Mouse (Mus musculus): ENCODE results near the gene Gm21970.

The Gm21970 gene

GRCm38 (mm10) chr16:91463400-91463799, 71.9 kb downstream of the Gm21970 start:
- ATAC-seq (ENCODE audit: low TSS enrichment) = no peak

- ATAC-seq (ENCODE audit: low TSS enrichment) = no peak
These were observed 72.4 kb downstream of the Gm21970 start for GRCm38 (mm10) chr16:91463836-91464400.

- peak; percentile 94 for ATAC-seq (ENCODE audit: low TSS enrichment)
These were observed 73.3 kb downstream of the Gm21970 start for GRCm38 (mm10) chr16:91464594-91465504.

GRCm38 (mm10) chr16:91465505-91466240, 74.2 kb downstream of the Gm21970 start:
- ATAC-seq (ENCODE audit: low TSS enrichment) = no peak

- peak; percentile 75 for ATAC-seq (ENCODE audit: low TSS enrichment)
These were observed 75.0 kb downstream of the Gm21970 start for GRCm38 (mm10) chr16:91466566-91466965.
